Mouse (Mus musculus) lung, postnatal 36 days (tissue): ENCODE measurements around the gene Dnase1l3.
"Not testable (repeated sequence)": the region's sequence is repeated elsewhere in the genome, so short reads cannot be mapped to it uniquely, and the experiment has no call there.

Experiments used
- DNase-seq: peaks from one replicate; pipeline ENCODE4 v3.0.0; 2022; ENCODE audit warnings: mixed read lengths

Gene Dnase1l3

GRCm38 (mm10) chr14:8011297-8011696, 16.9 kb upstream of the Dnase1l3 start:
- no peak for DNase-seq

- no peak for DNase-seq
These were observed 13.6 kb upstream of the Dnase1l3 start for GRCm38 (mm10) chr14:8007923-8008322.

GRCm38 (mm10) chr14:8007486-8007885, 13.1 kb upstream of the Dnase1l3 start:
- no peak for DNase-seq

GRCm38 (mm10) chr14:8007084-8007483, 12.7 kb upstream of the Dnase1l3 start:
- DNase-seq: no peak

DNA sequence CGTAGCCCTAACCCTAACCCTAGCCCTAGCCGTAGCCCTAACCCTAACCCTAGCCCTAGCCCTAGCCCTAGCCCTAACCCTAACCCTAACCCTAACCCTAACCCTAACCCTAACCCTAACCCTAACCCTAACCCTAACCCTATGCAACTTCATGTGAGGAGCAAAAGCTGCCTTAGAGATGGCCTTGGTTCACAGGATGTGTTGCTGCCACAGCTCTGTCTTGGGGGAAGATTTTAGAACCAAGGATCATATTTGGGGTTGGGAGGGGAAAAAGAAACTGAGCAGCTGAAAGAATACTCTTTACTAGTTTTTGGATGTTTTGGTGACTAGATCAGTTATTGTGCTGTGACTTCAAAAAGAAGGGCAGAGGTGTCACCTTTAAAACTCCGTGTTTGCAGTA, 11.7 kb upstream of the Dnase1l3 start:
- DNase-seq: not testable (repeated sequence)

DNA sequence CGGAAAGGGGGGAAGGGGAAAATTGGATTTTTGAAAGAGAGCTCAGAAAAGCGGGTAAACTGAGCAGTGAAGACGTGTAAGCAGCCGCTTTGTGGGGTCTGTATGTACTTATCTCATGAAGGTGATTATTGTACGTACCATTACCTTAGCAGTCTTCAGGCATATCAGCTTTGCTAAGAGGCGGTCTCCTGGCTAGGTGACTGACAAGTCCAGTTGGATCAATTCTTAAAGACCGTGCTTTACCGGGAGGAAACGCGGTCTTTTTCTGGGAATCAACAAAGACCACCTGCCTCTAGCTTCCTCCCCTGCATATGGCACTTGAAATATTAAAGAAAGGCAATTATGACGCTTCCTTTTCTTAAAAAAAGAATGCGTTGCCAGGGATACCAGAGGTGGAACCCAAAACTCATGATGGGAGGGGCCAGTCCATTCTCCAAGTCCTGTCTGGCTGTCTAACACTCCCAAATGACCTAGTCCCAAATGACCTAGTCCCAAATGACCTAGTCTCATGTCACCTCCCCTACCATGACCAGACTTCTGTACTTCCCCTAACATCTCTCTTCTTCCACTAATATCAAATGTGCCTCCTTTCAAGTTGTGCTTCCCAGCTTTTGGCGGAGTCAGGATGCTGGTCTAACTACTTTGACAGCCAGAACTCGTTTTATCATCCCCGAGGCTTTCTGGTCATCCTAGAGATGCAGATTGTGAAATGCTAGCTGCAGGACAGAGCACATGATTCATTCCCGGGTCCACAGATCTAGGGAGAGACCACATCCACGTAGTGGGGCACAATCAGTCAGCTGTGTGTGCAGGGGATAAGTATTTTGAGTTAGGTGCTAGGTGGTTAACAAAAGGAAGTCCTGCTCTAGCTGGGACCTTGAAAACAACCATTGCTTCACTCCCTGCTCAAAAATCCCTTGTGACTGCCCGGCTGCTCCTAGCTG, 9.6 kb upstream of the Dnase1l3 start:
- no peak for DNase-seq

DNA sequence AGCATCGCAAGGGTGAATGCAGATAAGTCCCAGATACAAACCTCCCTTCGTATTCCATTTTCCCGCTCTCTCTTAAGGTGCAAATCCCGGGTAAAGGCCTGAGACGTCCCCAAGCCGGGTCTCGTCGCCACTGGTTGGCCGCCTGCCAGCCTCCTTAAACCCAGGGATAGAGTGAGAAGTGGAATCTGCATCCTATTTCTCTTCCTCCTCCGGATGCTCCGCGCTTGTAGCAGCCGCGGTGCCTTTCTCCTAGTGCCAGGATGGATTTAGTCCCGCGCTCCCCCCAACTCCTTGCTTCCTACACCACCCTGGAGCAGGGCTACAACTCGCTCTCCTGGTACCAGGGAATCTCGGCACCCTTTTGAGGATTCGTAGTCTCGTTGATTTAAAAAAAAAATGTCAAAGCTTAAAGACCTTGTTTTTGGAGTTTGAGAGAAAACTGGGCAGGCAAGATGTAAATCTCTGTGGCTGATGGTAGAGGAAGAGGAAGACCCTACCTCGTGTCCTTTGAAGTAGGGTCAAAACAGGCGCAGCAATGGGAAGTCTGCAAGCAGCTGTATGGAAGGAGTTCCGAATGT, 8.8 kb upstream of the Dnase1l3 start:
- peak; percentile 55 for DNase-seq

DNA sequence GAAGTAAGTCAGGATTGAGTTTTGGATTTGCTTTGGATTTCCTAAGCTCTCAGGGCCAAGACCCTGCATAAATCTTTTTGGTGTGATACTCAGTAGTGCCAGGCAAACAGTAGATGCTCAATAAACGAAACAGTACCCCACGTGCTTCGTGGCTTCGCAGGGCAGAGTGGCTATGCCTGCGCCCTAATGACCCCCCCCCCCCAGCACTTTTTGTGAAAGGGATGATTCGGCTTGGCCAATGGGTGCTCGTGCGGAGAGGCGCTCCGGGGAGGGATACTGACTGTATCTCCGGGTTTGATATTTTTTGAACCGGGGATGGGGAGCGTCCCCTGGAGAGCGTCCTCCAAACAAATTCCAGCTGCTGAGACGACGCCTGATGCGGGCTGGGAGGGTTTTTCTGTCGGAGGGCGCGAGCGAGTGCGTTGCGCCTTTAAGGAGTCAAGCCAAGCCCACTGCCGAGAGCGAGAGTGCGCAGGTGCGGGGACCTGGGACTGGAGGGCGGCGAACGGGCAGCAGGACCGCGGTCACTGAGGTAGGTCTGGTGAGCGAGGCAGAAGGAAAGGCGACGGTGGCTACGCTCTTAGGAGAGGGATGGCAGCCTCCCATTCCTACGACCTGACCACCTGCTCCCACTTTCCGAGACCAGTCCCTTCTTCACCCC, 8.2 kb upstream of the Dnase1l3 start, which contains the start of gene Abhd6:
TSS of gene Abhd6 (plus strand) at position 471 of the 661 bp plus-strand sequence.
- peak; percentile 86 for DNase-seq

GRCm38 (mm10) chr14:8000831-8001685, 6.7 kb upstream of the Dnase1l3 start:
- DNase-seq: no peak

GRCm38 (mm10) chr14:8000247-8000646, 5.9 kb upstream of the Dnase1l3 start:
- DNase-seq: no peak

GRCm38 (mm10) chr14:7999435-7999834, 5.1 kb upstream of the Dnase1l3 start:
- no peak for DNase-seq

DNA sequence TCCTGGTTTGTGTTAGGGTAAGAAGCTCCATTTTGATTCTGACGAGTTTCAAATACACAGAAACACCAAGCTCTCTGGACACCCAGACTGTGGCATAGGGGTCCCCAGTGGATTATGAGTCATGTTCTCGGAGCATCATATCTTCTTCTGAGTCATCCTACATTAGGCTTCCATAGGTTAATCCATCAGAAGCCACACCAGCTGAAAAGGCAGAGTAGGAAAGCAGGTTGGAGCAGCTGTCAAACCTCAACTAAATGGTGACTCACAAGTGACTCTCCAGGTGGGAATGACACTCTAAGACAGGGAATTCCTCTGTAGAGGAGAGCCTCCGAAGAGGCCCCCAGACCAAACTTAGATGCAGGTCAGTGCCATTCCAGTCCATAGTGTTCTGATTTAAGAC, 4.7 kb upstream of the Dnase1l3 start:
- DNase-seq: no peak

DNA sequence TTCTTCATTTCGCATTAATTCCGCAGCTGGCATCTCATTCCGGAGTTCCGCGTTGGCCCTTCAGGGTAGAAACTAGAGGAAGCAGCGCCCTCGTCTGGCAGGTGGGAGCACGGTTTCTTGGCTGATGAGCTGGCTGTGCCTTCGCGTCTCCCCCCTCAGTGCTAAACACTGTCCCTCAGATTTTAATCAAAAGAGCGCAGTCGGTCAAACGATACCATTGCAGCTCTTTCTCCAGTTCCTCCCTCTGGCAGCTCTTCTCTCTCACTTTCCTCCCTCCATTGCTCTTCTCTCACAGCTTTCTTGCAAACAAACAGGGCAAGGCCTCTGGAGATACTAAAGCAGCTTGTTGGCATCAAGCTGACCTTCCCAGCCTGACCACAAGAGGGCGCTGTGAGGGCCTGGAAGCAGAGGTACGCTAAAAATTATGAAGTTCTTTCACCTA, 2.9 kb upstream of the Dnase1l3 start:
- peak; percentile 95 for DNase-seq

DNA sequence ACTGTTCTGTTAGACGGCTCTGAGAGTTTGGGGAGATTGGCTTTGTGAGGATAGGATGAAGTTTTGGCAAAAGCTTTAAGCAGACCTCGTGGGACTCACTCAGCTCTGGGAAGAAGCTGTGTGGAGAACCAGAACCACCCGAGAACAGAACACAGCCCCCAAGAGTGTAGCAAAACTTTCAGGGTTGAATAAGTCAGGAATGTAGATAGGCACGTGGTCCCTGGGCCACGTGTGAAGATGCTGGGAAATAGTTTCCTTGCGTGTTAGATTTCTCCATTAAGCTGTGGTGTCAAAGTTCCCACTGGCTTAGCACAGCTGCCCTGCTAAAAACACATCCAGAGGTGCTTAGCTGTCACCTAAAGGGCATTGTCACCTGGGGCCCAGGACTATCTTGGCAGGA, 2.2 kb downstream of the Dnase1l3 start:
- DNase-seq: no peak

GRCm38 (mm10) chr14:7991108-7991776, 3.1 kb downstream of the Dnase1l3 start:
- DNase-seq: no peak

- DNase-seq: no peak
These were observed 4.4 kb downstream of the Dnase1l3 start for GRCm38 (mm10) chr14:7989961-7990360.

DNA sequence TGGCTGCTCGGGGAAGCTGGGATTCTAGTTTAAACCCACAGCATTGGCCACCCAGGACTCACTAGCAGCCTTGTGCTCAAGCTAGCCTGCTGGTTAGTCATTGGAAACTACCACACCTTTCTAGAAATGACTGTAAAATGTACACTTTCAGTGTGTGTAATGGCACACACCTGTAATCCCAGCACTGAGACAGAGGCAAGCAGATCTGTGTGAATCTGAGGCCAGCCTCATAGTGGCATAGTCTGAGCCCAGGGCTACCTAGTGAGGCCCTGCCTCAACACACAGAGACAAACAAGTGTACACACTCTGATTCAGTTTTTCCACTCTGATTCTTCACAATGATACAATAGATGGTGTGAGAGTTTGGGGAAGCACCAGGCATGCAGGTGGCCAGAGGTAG, 5.0 kb downstream of the Dnase1l3 start:
- DNase-seq: no peak

DNA sequence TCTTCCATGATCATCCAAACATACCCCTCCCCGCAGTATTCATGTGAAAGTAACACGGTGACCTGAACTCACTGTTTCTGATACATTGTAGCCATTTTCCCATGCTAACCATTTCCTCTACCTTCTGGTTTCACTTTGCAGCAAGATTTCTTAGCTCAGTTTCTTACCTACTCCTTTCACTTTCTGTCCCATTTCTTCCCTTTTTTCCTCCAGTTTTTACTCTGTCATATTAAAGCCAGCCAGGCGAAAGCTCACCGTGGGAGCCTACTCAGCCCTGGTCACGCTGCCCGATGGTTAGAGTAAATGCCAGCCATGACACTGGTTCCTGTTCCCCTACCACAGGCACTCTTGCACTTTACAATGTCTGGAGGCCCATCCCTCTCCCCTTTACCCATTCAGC, 7.5 kb downstream of the Dnase1l3 start:
- no peak for DNase-seq

- no peak for DNase-seq
These were observed 13.1 kb downstream of the Dnase1l3 start for GRCm38 (mm10) chr14:7981226-7981625.

DNA sequence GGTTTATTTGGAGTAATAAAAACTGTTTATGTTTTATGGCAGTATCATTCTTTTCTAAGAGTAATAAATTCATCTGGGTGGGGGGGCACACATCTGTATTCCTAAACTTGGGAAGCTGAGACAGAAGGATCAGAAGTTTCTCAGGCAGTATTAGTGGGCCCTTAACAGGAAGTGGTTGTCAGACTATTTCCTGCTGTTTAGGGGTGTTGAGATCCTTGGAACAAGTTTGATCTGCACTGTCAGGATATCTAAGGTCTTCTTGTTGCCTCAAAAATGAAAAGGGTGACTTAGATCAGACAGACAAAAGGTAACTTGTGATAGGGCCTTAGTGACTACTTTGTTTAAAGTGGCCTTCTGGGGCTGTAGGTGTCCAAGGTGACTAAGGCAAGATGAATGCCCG, 16.2 kb downstream of the Dnase1l3 start:
- DNase-seq: no peak

DNA sequence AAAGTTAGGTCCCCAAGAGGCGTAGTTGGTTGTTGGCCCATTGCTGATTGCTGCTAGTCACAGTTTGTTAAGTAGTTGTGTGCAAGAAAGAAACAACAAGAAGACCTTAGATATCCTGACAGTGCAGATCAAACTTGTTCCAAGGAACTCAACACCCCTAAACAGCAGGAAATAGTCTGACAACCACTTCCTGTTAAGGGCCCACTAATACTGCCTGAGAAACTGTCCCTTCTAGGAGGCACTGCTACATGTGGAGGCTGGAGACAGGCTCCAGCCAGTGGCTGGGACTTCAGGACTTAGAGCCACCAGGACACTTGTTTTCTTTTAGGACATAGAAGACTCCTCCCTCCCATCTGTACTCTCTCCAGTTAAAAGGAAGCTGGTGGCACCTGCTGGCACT, 16.9 kb downstream of the Dnase1l3 start:
- DNase-seq: no peak

- DNase-seq: no peak
These were observed 19.2 kb downstream of the Dnase1l3 start for GRCm38 (mm10) chr14:7975177-7975576.
